Mouse (Mus musculus): ENCODE data around the gene Azin2. TPM values are rescaled to one million over a fixed set of nuclear protein-coding genes. Genes with fewer than 3 reads are reported as not detected.

Gene Azin2
- polyA plus RNA-seq, 1 experiment from 2014 or later: 32.3 TPM

DNA sequence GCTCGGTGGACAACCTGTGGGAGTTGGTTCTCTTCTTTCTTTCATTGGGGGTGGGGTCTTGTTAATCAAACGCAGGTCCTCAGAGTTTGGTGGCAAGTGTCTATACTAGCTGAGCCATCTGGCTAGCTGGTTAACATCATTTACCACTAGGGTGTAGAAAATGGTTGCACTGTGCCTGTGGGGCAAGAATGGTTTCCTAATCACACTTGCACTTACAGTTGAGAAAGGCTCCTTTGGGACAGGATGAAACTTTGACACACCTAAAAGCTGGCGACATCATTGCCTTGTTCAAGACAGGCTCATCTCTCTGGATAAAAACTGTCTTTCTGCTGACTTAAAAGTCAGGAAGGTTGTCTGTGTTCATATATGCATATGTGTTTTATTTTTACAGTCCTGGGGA is 29.9 kb upstream of the Azin2 start:
- 77% methylated on average over 3 of the region's 3 CpGs for WGBS
- Histone ChIP-seq H3K27me3 (no peaks in the 10 kb centered on the region), H3K4me2 (replicated peaks) (no peak overlapping the region), H3K9ac (no peak overlapping the region), H3K4me3 (no peak overlapping the region), H3K4me1 (peaks cover 35% of the 10 kb centered on the region), H3K36me3 (peaks cover 17% of the 10 kb centered on the region), H3K27ac (peak overlapping the region; percentile 22; the same call in 1 of the 2 replicates), H3K9me3 (no peaks in the 10 kb centered on the region)
- ATAC-seq (ENCODE audit: low FRiP score, low read depth): no peak

DNA sequence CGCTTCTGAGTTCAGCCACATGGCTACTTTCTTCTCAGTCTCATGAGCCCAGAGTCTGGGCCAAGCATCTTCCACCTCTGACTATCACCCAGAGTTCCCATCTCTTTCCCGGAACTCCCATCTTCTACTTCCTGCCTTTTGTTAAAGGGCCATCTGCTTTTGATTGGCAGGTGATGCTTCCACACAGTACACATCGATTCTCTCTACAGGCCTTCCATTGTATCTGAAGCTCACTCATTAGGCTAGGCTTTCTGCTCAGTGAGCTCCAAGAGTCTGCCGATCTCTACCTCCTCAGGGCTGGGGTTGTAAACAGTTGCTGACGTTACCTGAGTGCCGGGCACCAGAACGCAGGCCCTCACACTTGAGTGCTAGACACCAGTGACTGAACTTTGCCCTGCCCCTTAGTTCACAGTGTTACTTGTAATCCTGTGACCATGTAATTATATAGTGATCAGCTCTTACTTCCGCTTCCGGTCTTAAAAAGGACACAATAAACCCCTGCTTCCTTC is 29.3 kb upstream of the Azin2 start, which contains the start of gene Ak2:
TSS of gene Ak2 (plus strand) at position 459 of the 509 bp plus-strand sequence.
- Histone ChIP-seq H3K9ac (no peak within 1 kb of the TSS), H3K4me3 (peak within 1 kb of the TSS; percentile 90; the same call in 1 of the 2 replicates), H3K27ac (peak within 1 kb of the TSS; percentile 22; the same call in 1 of the 2 replicates), H3K27me3 (no peaks in the 10 kb centered on the region), H3K9me3 (no peaks in the 10 kb centered on the region), H3K4me2 (replicated peaks) (peak within 1 kb of the TSS; percentile 35), H3K4me1 (peaks cover 32% of the 10 kb centered on the region), H3K36me3 (peaks cover 13% of the 10 kb centered on the region; the same call in 1 of the 2 replicates)
- no peak for ATAC-seq (ENCODE audit: low FRiP score, low read depth)
- WGBS: 89% methylated on average over 9 of the region's 9 CpGs

DNA sequence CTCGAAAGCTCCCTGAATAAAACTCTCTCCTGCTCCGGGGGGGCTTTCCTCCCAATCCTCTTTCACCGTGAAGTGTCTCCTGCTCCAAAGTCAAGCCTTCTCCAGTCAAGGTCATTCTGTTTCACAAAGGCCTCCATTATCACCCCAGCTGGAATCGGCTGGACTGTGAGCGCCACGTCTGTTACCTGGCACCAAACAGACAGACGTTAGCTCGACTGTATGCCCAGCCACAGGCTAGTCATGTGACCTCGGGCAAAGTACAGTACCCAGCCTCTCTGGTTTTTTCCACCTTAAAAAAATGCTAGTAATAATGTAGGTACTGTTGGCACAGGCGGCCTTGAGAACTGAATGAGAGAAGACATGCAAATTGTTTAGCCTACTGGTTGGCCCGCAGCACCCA is 27.4 kb upstream of the Azin2 start:
- Histone ChIP-seq H3K27ac (no peak overlapping the region), H3K4me2 (replicated peaks) (no peak overlapping the region), H3K27me3 (no peaks in the 10 kb centered on the region), H3K9ac (no peak overlapping the region), H3K4me3 (no peak overlapping the region), H3K4me1 (peaks cover 17% of the 10 kb centered on the region), H3K9me3 (no peaks in the 10 kb centered on the region), H3K36me3 (no peaks in the 10 kb centered on the region)
- 59% methylated on average over 11 of the region's 11 CpGs for WGBS
- no peak for ATAC-seq (ENCODE audit: low FRiP score, low read depth)

DNA sequence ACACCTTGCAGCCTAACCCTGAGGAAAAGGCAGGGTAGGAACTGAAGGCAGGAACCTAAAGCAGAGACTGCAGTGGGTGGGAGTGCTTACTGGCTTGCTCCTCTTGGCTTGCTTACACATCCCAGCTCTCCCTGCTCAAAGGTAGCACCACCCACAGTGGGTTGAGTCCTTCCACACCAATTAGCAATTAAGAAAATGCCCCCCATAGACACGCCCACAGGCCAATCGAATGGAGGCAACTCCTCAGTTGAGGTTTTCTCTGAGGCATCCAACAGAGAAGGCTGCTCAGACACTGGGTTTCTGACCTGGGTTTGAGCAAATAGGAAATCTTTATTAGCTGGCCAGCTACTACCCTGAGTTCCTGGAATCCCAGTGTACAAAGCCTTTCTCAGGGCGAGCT is 26.7 kb upstream of the Azin2 start:
- no peak overlapping the region for H3K4me3 ChIP-seq
- 49% methylated on average over 3 of the region's 3 CpGs for WGBS

DNA sequence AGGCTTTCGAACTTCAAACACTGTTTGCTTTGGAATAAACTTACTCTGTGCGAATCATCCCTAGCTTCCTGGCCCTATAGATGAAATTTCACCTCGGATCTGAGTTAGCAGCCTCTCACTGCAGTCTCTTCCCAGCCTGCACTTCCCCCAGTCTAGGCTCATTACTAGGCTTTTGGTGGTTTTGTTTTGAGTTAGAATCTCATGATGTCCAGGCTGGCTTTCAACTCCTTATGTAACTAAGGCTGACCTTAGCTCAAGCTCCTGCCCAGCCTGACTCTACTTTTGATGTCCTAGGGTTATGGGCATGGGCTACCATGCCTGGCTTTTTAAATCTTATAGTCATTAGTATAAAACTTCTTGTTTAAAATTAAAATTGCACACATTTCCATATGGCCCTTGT is 22.4 kb upstream of the Azin2 start:
- Histone ChIP-seq H3K4me1 (no peaks in the 10 kb centered on the region), H3K27me3 (no peaks in the 10 kb centered on the region), H3K9me3 (no peaks in the 10 kb centered on the region), H3K27ac (no peak overlapping the region), H3K9ac (no peak overlapping the region), H3K36me3 (no peaks in the 10 kb centered on the region), H3K4me2 (replicated peaks) (no peak overlapping the region), H3K4me3 (no peak overlapping the region)
- ATAC-seq (ENCODE audit: low FRiP score, low read depth): no peak
- 76% methylated on average over 3 of the region's 3 CpGs for WGBS

More for the DNA sequence above, 26.7 kb upstream of the Azin2 start:
- no peak overlapping the region for H3K9ac ChIP-seq
- no peak for ATAC-seq (ENCODE audit: low FRiP score, low read depth)
- H3K27ac ChIP-seq: no peak overlapping the region
- H3K36me3 ChIP-seq: no peaks in the 10 kb centered on the region
- no peak overlapping the region for H3K4me2 ChIP-seq (replicated peaks)
- peaks cover 9% of the 10 kb centered on the region for H3K4me1 ChIP-seq
- no peaks in the 10 kb centered on the region for H3K9me3 ChIP-seq
- H3K27me3 ChIP-seq: no peaks in the 10 kb centered on the region

DNA sequence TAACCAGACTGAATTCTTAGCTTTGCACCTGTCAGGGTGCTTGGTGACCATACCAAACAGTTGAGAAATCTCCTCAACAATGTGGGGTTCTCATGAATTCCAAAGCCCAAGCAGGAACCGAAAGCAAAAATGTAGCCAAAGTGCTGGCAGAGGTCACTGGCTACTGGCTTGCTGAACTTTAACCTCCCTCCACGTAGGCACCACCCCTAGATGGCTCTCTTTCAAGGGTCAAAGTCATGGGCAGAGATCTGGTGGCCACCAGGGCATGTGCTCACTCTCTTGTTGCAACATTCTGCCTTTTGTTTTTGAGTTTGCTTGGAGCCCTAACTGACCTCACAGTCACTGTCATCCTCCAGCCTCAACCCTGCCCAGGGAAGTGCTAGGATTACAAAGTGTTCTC is 21.4 kb upstream of the Azin2 start:
- Histone ChIP-seq H3K4me3 (no peak overlapping the region), H3K4me1 (no peaks in the 10 kb centered on the region), H3K4me2 (replicated peaks) (no peak overlapping the region), H3K27me3 (no peaks in the 10 kb centered on the region), H3K9me3 (no peaks in the 10 kb centered on the region), H3K9ac (no peak overlapping the region), H3K36me3 (no peaks in the 10 kb centered on the region), H3K27ac (no peak overlapping the region)
- no peak for ATAC-seq (ENCODE audit: low FRiP score, low read depth)
- WGBS: 71% methylated on average over 2 of the region's 2 CpGs

DNA sequence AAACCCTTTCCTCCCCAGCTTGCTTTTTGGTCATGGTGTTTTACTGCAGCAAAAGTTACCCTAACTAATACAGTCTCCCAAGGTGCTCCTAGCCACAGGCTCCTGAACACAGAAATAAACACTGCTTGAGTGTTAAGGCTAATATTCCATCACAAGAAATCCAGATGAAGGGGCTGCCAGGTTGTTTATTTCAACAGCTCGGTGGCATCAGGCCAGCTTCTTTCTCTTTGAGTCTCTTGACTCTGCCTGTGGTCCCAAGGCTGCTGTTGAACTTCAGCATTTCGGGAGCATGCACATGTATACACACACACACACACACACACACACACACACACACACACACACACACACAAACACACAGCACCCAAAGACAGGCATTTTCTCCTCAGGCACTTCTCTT is 20.9 kb upstream of the Azin2 start:
- Histone ChIP-seq H3K27ac (no peak overlapping the region), H3K9me3 (no peaks in the 10 kb centered on the region), H3K36me3 (no peaks in the 10 kb centered on the region), H3K4me3 (no peak overlapping the region), H3K9ac (no peak overlapping the region), H3K4me1 (no peaks in the 10 kb centered on the region), H3K27me3 (no peaks in the 10 kb centered on the region), H3K4me2 (replicated peaks) (no peak overlapping the region)
- 66% methylated on average over 2 of the region's 2 CpGs for WGBS
- ATAC-seq (ENCODE audit: low FRiP score, low read depth): no peak

DNA sequence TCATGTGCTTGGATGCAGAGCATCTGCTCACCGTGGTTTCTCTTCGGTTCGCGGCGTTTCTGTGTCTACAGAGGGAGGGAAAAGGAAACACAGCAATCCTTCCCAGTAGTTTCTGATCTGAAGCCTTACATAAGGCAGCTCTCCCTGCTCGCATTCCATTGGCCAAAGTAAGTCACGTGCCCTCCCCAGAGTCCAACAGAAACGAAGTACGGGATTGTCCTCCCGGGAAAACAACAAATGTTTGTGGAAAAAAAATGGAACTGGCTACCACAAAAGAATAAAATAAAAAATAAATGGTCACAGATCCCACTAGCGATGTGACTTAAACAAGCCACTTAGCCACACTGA is 19.6 kb upstream of the Azin2 start:
- no peak overlapping the region for H3K4me2 ChIP-seq (replicated peaks)
- no peak overlapping the region for H3K27ac ChIP-seq
- no peak overlapping the region for H3K9ac ChIP-seq
- H3K4me1 ChIP-seq: no peaks in the 10 kb centered on the region
- WGBS: 69% methylated on average over 11 of the region's 11 CpGs
- H3K36me3 ChIP-seq: no peaks in the 10 kb centered on the region
- H3K4me3 ChIP-seq: no peak overlapping the region
- no peaks in the 10 kb centered on the region for H3K27me3 ChIP-seq
- ATAC-seq (ENCODE audit: low FRiP score, low read depth): no peak
- H3K9me3 ChIP-seq: no peaks in the 10 kb centered on the region

DNA sequence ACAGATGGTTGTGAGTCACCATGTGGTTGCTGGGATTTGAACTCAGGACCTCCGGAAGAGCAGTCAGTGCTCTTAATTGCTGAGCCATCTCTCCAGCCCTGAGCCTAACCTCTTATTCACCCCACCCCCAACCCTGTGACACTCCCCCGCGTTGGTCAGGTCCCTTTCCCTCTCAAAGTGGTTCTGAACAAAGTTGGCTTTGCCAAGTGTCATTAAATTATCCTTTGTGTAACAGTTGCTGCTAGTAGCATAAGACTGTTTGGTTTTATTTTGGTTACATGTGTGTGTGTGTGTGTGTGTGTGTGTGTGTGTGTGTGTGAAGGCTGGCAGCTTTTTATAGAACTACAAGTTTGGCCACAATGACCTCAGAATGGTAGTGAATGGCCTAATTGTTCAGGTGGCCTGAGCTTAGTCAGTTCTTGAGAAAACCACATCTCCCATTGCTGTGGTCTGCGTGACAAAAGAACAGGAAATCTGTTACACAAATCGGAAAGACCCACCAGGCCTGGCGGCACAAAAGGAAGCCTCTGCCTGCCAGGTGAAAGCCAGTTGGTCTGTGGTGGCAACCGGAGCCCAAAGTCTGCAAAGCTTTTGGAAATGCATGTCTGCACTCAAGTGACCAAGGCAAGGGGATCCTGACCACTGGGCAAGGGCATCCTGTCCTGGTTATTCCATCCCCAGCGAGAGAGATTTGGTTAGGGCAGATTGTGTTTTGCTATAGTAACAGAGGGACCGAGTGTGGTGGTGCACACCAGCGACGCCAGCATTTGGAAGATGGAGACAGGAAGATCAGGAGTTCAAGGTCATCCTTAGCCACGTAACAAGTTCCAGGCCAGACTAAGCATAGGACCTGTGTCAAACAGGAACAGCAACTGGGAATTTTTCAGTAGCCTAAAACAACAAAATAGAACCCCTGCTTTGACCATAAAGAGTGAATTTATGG is 18.9 kb upstream of the Azin2 start:
- Histone ChIP-seq H3K9ac (no peak overlapping the region), H3K27ac (no peak overlapping the region)

DNA sequence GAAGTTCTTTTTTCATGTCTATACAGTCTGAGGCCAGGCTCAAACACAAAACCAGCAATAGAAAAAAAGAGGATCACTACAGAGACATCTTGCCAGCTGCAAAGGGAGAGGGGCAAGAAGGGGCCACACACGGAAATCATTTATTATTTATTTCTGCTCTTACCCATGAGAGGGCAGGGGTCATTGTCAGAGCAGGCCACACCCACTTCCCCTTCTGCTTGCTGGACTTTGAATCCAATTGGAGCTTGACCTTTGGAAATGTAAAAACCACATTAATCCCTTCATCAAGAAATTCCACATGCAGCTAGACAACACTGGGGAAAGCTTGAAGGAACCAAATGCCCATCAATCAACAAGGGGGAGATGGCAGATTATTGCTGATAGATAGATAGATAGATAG is 16.4 kb upstream of the Azin2 start:
- no peak overlapping the region for H3K9ac ChIP-seq
- no peak overlapping the region for H3K4me3 ChIP-seq
- H3K27me3 ChIP-seq: no peaks in the 10 kb centered on the region
- no peak overlapping the region for H3K4me2 ChIP-seq (replicated peaks)
- no peaks in the 10 kb centered on the region for H3K9me3 ChIP-seq
- no peaks in the 10 kb centered on the region for H3K4me1 ChIP-seq
- no peaks in the 10 kb centered on the region for H3K36me3 ChIP-seq
- no peak for ATAC-seq (ENCODE audit: low FRiP score, low read depth)
- 54% methylated on average over 1 of the region's 1 CpGs for WGBS
- H3K27ac ChIP-seq: no peak overlapping the region

More for the DNA sequence above, 18.9 kb upstream of the Azin2 start:
- H3K9me3 ChIP-seq: no peaks in the 10 kb centered on the region
- H3K27me3 ChIP-seq: no peaks in the 10 kb centered on the region
- H3K4me1 ChIP-seq: no peaks in the 10 kb centered on the region
- no peaks in the 10 kb centered on the region for H3K36me3 ChIP-seq
- 78% methylated on average over 12 of the region's 12 CpGs for WGBS
- no peak overlapping the region for H3K4me2 ChIP-seq (replicated peaks)
- ATAC-seq (ENCODE audit: low FRiP score, low read depth): no peak
- no peak overlapping the region for H3K4me3 ChIP-seq

DNA sequence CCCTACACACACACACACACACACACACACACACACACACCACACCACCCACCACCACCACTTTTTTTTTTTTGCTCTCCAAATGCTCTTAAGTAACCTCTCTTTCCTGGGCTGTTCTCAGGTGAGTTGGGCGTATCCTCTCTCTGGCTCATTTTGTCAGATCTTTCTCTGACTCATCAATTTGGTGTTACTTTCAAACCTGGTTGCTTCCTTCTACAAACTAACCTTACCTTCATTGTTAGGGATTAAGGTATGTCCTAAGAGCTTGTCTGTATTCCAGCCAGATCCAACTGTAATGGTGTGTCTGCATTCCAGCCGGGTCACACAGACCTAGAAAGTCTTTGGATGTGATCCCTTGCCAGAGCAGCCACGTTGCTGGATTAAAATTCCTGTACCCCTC is 15.0 kb upstream of the Azin2 start:
- WGBS: 67% methylated on average over 3 of the region's 3 CpGs
- H3K9ac ChIP-seq: no peak overlapping the region
- no peak overlapping the region for H3K4me2 ChIP-seq (replicated peaks)
- no peaks in the 10 kb centered on the region for H3K9me3 ChIP-seq
- no peaks in the 10 kb centered on the region for H3K4me1 ChIP-seq
- no peak overlapping the region for H3K27ac ChIP-seq
- no peaks in the 10 kb centered on the region for H3K27me3 ChIP-seq
- no peak for ATAC-seq (ENCODE audit: low FRiP score, low read depth)
- H3K36me3 ChIP-seq: no peaks in the 10 kb centered on the region
- no peak overlapping the region for H3K4me3 ChIP-seq

DNA sequence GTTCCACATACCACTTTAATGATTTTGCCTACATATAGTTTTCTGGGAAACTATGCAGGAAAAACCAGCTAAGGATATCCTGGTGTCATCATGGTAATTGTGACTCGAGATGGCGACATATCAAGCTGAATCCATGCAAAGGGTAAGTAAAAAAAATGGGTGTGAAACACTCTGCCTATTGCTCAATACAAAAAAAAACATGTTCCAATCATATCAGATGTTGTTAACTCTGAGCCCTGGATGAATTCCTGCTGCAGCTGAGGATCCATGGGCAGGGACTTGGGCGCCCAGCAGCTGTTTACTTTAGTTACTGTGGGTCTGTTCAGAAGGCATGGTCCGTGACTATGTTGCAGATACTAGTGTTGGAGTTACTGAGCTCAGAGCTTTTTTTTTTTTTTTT is 14.3 kb upstream of the Azin2 start:
- no peak for ATAC-seq (ENCODE audit: low FRiP score, low read depth)
- no peak overlapping the region for H3K27ac ChIP-seq
- H3K4me2 ChIP-seq (replicated peaks): no peak overlapping the region
- no peak overlapping the region for H3K4me3 ChIP-seq
- 85% methylated on average over 4 of the region's 4 CpGs for whole genome bisulfite sequencing
- H3K9me3 ChIP-seq: no peaks in the 10 kb centered on the region
- H3K27me3 ChIP-seq: no peaks in the 10 kb centered on the region
- no peaks in the 10 kb centered on the region for H3K4me1 ChIP-seq
- no peaks in the 10 kb centered on the region for H3K36me3 ChIP-seq
- H3K9ac ChIP-seq: no peak overlapping the region
